Mouse (Mus musculus) Patski (cell line): ENCODE results near the gene Klk15. TPM values are rescaled to one million over a fixed set of nuclear protein-coding genes. Genes with fewer than 3 reads are reported as not detected.
A peak's percentile ranks its signal among the peaks of the same experiment; 100 is the strongest.

Experiments
- ATAC-seq: fragments of 100-300 bp; one replicate; pipeline ENCODE4 v1.8.0; 2021
- CTCF ChIA-PET: fragments of 350-600 bp; sonication (Branson Sonifier 250); formaldehyde crosslinking; loops from one replicate; lab custom pipeline; 2022; ENCODE audit warnings: inconsistent platforms; lab: Charles Lee
- POLR2A ChIA-PET: fragments of 350-600 bp; sonication (Branson Sonifier 250); formaldehyde crosslinking; loops from one replicate; lab custom pipeline; 2022; ENCODE audit warnings: antibody characterized with exemption, inconsistent platforms; lab: Charles Lee
- DNase-seq: peaks from one replicate; pipeline ENCODE4 v3.0.0-alpha.2; 2011; ENCODE audit warnings: low read depth, low spot score
- H3K27me3 ChIP-seq: fragments of 371-371 bp; one replicate; pipeline ENCODE4 v1.5.1; 2021
- CTCF ChIP-seq: fragments of 100-300 bp; IDR thresholded peaks from one replicate; pipeline ENCODE4 v1.5.1; 2021
- in situ Hi-C: fragments of 300-500 bp; cut with MboI; formaldehyde crosslinking; loops from 3 replicates; pipeline ENCODE4 v1.11.1; 2018; ENCODE audit warnings: low pct_unique_long_range_greater_than_20kb, mixed read lengths
- polyA plus RNA-seq: library from polyadenylated mRNA; unstranded; gene quantifications from one replicate; pipeline ENCODE4 v1.2.3, GENCODE M21; 2021

The Klk15 gene
- not detected for polyA plus RNA-seq

DNA sequence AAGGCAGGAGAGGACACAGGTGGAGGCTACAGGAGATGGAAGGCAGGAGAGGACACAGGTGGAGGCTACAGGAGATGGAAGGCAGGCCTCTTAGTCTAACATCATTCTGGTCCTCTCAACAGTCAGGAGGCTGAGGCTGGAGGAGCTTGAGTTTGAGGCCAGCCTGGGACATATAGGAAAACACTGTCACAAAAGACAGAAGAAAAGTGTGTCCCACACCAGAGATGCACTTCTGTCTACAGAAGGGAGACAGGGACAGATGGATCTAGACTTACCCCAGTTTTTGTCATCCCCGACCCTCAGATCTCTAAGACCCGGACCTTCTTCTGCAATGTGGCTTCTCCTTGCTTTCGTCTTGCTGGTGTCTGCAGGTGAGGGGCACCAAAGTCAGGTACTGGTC lies at the start of gene Klk15:
TSS of gene Klk15 (plus strand) at position 301 of the 400 bp plus-strand sequence.
- POLR2A ChIA-PET, result no interaction called here

DNA sequence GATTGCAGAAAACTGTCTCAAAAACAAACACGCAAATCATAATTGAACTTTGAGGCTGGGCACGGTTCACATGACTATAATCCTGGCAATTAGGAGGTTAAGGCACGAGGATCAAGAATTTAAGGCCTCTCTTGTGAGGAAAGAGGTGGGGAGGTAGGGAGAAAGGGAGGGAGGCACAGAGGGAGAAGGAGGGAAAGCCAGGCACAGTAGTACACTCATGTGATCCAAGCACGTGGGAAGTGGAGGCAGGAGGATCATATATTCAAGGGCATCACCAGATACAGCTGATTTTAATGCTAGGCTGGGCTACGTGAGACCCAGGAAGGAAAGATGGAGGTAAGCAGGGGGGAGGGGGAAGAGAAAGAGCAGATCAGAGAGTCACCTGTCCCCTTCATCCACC lies 42.2 kb upstream of the Klk15 start:
- ChIA-PET POLR2A (no interaction called here), CTCF (no interaction called here)
- in situ Hi-C loops, result loop anchor here (5.0 to 25.0 kb wide), 2 partner anchors 209 to 446 kb away; no protein-coding TSS in a partner anchor
- H3K27me3 ChIP-seq, result peaks cover 6% of the 10 kb centered on the region
- DNase-seq (no peak), ATAC-seq (no peak)
- no peak for TF ChIP-seq CTCF

More for the DNA sequence above, at the start of gene Klk15:
- ATAC-seq (no peak), DNase-seq (no peak)
- TF ChIP-seq CTCF, result no peak
- in situ Hi-C loops, result no loop called here
- H3K27me3 ChIP-seq, result no peaks in the 10 kb centered on the region
- CTCF ChIA-PET, result interaction anchor here (1.3 kb wide), 1 partner anchor 10 kb away, joined by 4 read pairs; no protein-coding TSS in a partner anchor

DNA sequence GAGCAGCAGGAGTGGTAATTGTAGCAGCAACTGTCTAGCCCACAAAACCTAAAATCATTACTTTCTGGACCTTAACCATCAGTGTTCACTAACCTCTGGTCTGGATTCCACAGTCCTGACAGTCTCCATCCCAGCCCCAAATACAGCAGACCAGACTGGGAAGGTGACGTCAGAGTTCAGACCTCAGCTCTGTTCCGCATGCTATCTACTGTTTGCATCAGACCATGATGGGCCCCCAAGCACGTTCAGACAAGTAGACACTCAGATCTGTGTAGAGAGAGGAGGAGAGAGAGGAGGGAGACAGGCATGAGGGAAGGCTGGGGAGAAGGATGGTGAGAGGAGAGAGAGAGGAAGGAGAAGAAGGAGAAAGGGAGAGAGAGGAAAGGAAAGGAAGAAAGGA lies 41.8 kb upstream of the Klk15 start:
- no peak for TF ChIP-seq CTCF
- H3K27me3 ChIP-seq, result peaks cover 6% of the 10 kb centered on the region
- DNase-seq (no peak), ATAC-seq (no peak)
- POLR2A ChIA-PET, result no interaction called here
- CTCF ChIA-PET, result no interaction called here
- in situ Hi-C loops, result loop anchor here (5.0 to 25.0 kb wide), 2 partner anchors 209 to 446 kb away; no protein-coding TSS in a partner anchor

DNA sequence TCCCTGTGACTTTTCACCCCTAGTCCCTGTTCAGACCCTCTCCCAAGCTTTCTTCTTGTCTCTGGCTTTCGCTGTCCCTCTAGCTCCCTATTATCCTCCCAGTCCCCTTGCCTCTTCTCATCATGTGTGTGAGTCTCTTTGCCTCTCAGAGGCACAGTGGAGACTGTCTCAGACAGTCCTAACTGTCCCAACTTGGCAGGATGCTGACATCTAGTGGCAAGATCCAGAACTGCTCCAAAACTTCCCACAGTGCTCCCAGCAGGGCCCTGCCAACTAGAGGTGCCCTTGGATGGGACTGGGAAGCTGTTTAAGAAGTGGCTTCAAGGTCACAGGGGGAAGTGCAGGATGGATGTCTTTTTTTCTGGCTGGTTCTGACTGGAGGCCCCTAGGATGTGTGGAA lies 38.7 kb upstream of the Klk15 start:
- ATAC-seq (peak; percentile 88), DNase-seq (peak; percentile 9)
- TF ChIP-seq CTCF, result peak; percentile 88
- ChIA-PET POLR2A (interaction anchor here (0.6 kb wide), 1 partner anchor 181 kb away, joined by 5 read pairs; no protein-coding TSS in a partner anchor), CTCF (interaction anchor here (1.1 to 1.2 kb wide), 2 partner anchors 11 to 214 kb away, joined by 3 to 5 read pairs; no protein-coding TSS in a partner anchor)
- H3K27me3 ChIP-seq, result peaks cover 6% of the 10 kb centered on the region
- in situ Hi-C loops, result loop anchor here (5.0 to 25.0 kb wide), 2 partner anchors 213 to 442 kb away; no protein-coding TSS in a partner anchor

DNA sequence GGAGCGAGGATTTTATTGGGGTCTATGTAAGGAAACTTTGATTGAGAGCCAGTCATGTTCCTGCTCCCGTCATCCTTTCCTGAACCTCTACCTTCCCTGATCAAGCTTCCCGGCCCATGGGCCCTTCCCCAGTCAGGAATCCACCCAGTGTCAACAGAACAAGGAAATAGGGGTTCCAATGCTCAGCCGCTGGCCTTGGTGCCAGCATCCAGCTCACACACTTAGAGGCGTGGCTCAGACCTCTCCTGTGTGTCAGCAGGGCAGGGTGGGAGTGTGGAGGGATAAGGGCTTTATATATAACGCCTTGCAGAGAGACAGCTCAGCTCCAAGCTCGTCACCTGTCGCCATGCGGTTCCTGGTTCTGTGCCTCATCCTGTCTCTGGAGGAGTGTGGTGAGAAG lies 18.7 kb upstream of the Klk15 start:
- ChIA-PET CTCF (no interaction called here), POLR2A (no interaction called here)
- H3K27me3 ChIP-seq, result no peaks in the 10 kb centered on the region
- ATAC-seq (no peak), DNase-seq (no peak)
- in situ Hi-C loops, result no loop called here
- TF ChIP-seq CTCF, result no peak

DNA sequence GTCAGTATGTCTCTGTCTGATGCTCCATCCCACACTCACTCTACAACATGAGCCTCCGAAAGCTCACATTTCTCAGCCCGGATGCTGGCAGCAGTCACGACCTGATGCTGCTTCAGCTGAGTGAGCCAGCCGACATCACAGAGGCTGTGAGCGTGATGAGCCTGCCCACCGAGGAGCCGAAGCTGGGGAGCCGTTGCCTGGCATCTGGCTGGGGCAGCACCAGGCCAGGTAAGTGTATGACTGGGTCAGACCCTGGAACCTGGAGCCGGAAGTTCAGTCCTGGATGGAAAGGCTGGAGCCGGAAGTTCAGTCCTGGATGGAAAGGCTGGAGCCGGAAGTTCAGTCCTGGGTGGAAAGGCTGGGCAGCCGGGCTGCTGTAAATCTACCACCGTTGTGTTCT lies 15.1 kb upstream of the Klk15 start:
- ATAC-seq, result no peak
- no peak for TF ChIP-seq CTCF
- H3K27me3 ChIP-seq, result no peaks in the 10 kb centered on the region
- in situ Hi-C loops, result no loop called here
- ChIA-PET CTCF (no interaction called here), POLR2A (no interaction called here)
- no peak for DNase-seq

DNA sequence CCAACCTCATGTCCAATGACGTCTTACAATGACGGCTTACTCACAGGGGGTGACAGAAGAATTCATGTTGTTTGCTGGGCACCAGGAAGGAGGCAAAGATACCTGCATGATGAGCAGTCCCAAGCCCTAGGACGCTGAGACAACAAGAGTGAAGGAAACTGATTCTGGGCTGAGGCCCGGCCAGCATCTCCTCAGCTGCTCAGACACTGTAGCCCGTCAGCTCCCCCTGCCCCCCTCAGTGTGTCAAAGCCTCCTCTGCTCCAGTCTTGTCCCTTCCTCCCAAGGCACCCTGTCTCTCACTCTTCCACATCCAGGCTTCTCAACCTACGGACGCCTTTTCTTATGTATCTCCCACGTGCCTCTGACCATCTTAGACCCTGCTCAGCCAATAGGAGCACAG lies 14.7 kb upstream of the Klk15 start:
- ChIA-PET CTCF (no interaction called here), POLR2A (no interaction called here)
- DNase-seq (no peak), ATAC-seq (no peak)
- in situ Hi-C loops, result no loop called here
- no peaks in the 10 kb centered on the region for H3K27me3 ChIP-seq
- TF ChIP-seq CTCF, result no peak

DNA sequence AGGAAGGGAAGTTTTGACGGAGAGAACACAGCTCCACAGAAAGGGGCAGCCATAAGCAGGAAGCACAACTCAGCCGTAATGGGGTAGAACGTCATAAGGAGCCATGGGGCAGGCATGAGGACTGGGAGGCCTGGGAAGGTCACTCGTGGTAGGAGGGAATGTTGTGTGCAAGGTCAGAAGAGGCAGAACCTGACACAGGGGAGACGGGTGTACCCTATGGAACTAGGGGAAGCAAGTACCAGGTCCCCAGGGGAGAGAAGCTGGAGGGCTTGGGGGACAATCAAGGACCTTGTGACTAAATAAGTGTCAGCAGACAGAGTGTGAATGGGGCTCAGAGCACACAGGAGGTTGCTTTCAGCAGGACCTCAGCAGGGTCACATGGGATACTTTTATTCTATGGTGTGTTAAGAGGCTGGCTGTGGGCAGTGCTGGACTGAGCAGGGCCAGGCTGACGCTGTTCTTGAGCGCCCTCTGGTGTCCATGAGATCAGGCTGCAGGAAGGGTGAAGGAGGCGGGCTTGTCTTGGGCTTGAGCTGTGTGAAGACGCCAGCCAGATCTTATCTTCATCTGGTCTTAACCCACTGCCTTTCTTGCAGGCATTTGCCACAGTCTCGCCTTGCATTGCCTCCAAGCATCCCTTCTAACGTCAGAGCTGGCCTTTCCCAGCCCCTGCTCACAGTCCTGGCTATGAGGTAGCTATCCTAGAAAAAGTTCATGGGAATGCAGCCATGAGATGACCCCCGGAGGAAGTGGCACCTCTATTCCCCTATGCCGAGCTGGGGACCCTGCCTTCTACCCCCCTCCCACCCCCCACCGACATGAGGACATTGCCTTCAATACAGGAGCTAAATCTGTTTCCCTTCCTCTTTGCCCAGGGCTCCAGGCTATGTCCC lies 13.7 kb upstream of the Klk15 start:
- ChIA-PET POLR2A (no interaction called here), CTCF (interaction anchor here (0.9 kb wide), 1 partner anchor 10 kb away, joined by 4 read pairs; no protein-coding TSS in a partner anchor)
- no peaks in the 10 kb centered on the region for H3K27me3 ChIP-seq
- TF ChIP-seq CTCF, result peak; percentile 74
- DNase-seq (peak; percentile 3), ATAC-seq (peak; percentile 74)
- in situ Hi-C loops, result no loop called here

DNA sequence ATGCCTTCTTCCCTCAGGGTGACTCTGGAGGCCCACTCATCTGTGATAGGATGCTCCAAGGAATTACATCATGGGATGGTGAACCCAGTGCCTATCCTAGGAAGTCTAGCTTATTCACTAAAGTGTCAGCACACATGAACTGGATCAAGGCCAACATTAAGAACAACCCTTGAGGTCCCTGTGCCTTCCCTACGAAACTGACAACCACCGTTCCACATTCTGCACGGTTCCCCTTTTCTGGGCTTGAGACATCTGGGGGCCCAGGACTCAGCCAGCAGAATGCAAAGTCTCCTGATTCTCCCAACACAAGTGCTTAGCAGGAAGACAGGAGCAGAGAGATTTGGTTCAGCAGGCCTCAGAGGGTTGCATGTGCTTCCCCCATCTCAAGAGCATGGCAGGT lies 13.0 kb upstream of the Klk15 start:
- ChIA-PET CTCF (interaction anchor here (0.9 kb wide), 1 partner anchor 10 kb away, joined by 4 read pairs; no protein-coding TSS in a partner anchor), POLR2A (no interaction called here)
- no peak for TF ChIP-seq CTCF
- DNase-seq (no peak), ATAC-seq (no peak)
- no peaks in the 10 kb centered on the region for H3K27me3 ChIP-seq
- in situ Hi-C loops, result no loop called here

DNA sequence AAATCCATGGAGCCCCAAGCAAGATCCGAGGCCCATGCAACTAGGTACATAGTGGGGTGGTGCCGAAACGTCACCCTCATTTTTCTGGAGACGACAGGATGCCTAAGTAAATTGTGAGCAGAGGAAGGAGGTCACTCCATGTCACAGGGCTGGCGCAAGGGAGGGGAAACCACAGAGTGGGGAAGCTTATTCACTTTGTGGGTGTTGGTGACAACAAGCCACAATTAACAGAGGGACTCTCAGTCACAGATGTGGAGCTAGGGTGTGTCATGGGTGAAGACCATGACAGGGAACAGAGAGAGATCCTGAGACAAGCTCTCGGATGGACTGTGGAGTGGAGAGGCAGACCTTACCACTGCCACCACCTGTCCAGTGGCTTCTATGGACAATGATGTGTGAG lies 12.5 kb upstream of the Klk15 start:
- H3K27me3 ChIP-seq, result no peaks in the 10 kb centered on the region
- ChIA-PET CTCF (no interaction called here), POLR2A (no interaction called here)
- in situ Hi-C loops, result no loop called here
- ATAC-seq, result no peak
- no peak for DNase-seq
- TF ChIP-seq CTCF, result no peak

DNA sequence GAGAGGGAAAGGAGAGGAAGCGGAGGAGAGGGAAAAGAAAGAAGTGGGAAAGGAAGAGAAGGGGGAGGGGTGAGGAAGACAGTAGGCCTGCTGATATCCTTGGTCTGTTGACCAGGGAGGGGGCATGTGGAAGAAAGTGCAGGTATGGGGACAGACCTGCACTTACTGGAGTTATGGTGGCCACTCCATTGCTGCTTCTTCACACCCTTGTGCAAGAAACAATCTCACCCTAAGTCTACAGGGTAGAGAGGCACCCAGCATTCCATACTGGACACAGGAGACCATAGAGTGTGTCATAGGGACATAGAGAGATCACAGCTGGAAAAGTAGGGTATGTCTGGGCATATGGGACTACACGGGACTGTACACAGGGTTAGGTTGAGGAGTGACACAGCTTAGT lies 11.6 kb upstream of the Klk15 start:
- CTCF ChIA-PET, result no interaction called here
- in situ Hi-C loops, result no loop called here
- no peak for TF ChIP-seq CTCF
- ATAC-seq, result no peak
- H3K27me3 ChIP-seq, result no peaks in the 10 kb centered on the region
- POLR2A ChIA-PET, result no interaction called here
- DNase-seq, result no peak
